Mouse (Mus musculus) lung, embryonic 14.5 days (tissue): ENCODE data around the gene Ip6k3. TPM values are rescaled to one million over a fixed set of nuclear protein-coding genes. Genes with fewer than 3 reads are reported as not detected.

Source experiments
- ATAC-seq: fragments of 200-750 bp; cut with Nextera tagmentation; 2 replicates; pipeline ENCODE4 v1.8.0; 2017; ENCODE audit warnings: mild to moderate bottlenecking, moderate TSS enrichment, moderate library complexity; ENCODE audit not compliant: insufficient read depth
- DNase-seq: peaks from one replicate; pipeline ENCODE4 v3.0.0-alpha.2; 2015
- H3K27ac ChIP-seq: fragments of 300-500 bp; sonication (generic); 2 replicates; pipeline ENCODE4 v1.5.1; 2014; ENCODE audit warnings: low read depth, mild to moderate bottlenecking, moderate library complexity
- H3K27me3 ChIP-seq: fragments of 300-500 bp; sonication (generic); 2 replicates; pipeline ENCODE4 v1.6.1; 2014; ENCODE audit warnings: low read length, control low read depth; ENCODE audit not compliant: insufficient read depth
- H3K36me3 ChIP-seq: fragments of 300-500 bp; sonication (generic); 2 replicates; pipeline ENCODE4 v1.6.1; 2014; ENCODE audit warnings: control low read depth; ENCODE audit not compliant: insufficient read depth
- H3K4me1 ChIP-seq: fragments of 300-500 bp; sonication (generic); 2 replicates; pipeline ENCODE4 v1.6.1; 2014; ENCODE audit warnings: antibody characterized with exemption, control low read depth; ENCODE audit not compliant: insufficient read depth
- H3K4me2 ChIP-seq: fragments of 300-500 bp; sonication (generic); 2 replicates; pipeline ENCODE4 v1.6.1; 2014; ENCODE audit warnings: mild to moderate bottlenecking
- H3K4me3 ChIP-seq: fragments of 300-500 bp; sonication (generic); 2 replicates; pipeline ENCODE4 v1.5.1; 2014; ENCODE audit warnings: low read depth, low read length
- H3K9ac ChIP-seq: fragments of 300-500 bp; sonication (generic); 2 replicates; pipeline ENCODE4 v1.6.1; 2014
- H3K9me3 ChIP-seq: fragments of 300-500 bp; sonication (generic); 2 replicates; pipeline ENCODE4 v1.6.1; 2016; ENCODE audit warnings: low read depth, low read length, control low read depth
- CTCF ChIP-seq: IDR thresholded peaks from 2 replicates; pipeline ENCODE4 v1.5.1; 2016; ENCODE audit warnings: antibody characterized with exemption, low read depth
- WGBS: fragments of 180-500 bp; shearing (Covaris S2); extraction: QIAGEN DNeasy Blood & Tissue Kit; methylation state at CpG from one replicate; pipeline ENCODE4 v1.1.7; 2014; 5-methylcytosine and 5-hydroxymethylcytosine counted together
- polyA plus RNA-seq: library from polyadenylated mRNA; unstranded; fragments of >200 nt; fragmentation: Nextera tagmentation; extraction: Ambion mirVana; gene quantifications from 2 replicates; pipeline ENCODE4 v1.2.1, GENCODE M21; 2014

Ip6k3 gene
- polyA plus RNA-seq, 1 experiment from 2014 or later = not detected

GRCm38 (mm10) chr17:27119540-27119895 is 48.1 kb downstream of the Ip6k3 start:
- 73% methylated on average over 4 of the region's 4 CpGs for WGBS
- TF ChIP-seq CTCF = no peak
- ATAC-seq (no peak), DNase-seq (no peak)
- Histone ChIP-seq H3K4me3 (no peak overlapping the region), H3K27ac (no peak overlapping the region), H3K27me3 (no peaks in the 10 kb centered on the region), H3K4me2 (no peak overlapping the region), H3K36me3 (peaks cover 31% of the 10 kb centered on the region), H3K9me3 (no peaks in the 10 kb centered on the region), H3K4me1 (no peaks in the 10 kb centered on the region), H3K9ac (no peak overlapping the region)

DNA sequence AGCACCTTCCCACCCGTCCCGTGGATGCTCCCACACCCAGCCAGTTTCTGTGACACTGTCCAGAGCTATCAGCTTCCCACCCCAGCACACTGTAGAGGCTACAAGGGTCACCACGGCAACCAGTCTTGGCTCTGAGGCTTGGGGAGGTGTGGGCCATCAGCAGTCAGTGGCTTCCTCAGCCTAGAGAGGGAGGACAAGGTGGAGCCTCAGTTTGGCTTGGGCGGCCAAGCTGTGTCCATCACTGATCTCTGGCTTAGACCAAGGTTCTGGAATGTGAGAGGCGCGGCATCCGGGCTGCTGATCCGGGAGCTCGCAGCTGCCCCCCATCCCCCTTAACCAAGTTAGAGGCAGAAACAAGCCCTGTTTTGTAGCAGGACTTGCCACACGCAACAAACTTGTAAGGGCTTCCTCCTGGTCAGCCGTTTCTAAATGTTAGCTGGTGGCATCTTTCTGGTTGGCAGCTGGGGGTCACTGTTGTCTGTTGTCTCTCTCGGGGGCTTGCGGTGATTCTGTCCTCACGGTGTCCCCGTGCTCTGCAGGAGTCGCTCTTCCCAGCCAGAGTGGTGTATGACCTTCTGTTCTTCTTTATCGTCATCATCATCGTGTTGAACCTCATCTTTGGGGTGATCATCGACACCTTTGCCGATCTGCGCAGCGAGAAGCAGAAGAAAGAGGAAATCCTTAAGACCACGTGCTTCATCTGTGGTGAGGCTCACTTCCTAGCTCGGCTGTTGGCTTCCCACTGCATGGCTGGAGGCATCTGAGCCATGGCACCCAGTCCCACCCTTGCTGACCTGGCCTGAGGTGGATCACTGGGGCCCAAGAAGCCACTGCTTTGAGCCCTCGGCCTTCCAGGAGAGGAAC is 48.7 kb downstream of the Ip6k3 start:
- no peak for TF ChIP-seq CTCF
- no peak overlapping the region for H3K4me3 ChIP-seq
- no peaks in the 10 kb centered on the region for H3K4me1 ChIP-seq
- H3K4me2 ChIP-seq = no peak overlapping the region
- DNase-seq (no peak), ATAC-seq (no peak)
- H3K9ac ChIP-seq = no peak overlapping the region
- peaks cover 26% of the 10 kb centered on the region for H3K36me3 ChIP-seq
- no peaks in the 10 kb centered on the region for H3K27me3 ChIP-seq
- no peaks in the 10 kb centered on the region for H3K9me3 ChIP-seq
- no peak overlapping the region for H3K27ac ChIP-seq
- WGBS = 75% methylated on average over 25 of the region's 25 CpGs

- ATAC-seq (no peak), DNase-seq (peak; percentile 41)
- Histone ChIP-seq H3K27ac (no peak overlapping the region), H3K9me3 (no peaks in the 10 kb centered on the region), H3K4me3 (no peak overlapping the region), H3K36me3 (peaks cover 5% of the 10 kb centered on the region), H3K4me1 (no peaks in the 10 kb centered on the region), H3K27me3 (no peaks in the 10 kb centered on the region), H3K4me2 (no peak overlapping the region), H3K9ac (no peak overlapping the region)
- no peak for TF ChIP-seq CTCF
- WGBS = 68% methylated on average over 7 of the region's 7 CpGs
These were observed 57.5 kb downstream of the Ip6k3 start for GRCm38 (mm10) chr17:27110072-27110471.

- H3K27me3 ChIP-seq = no peaks in the 10 kb centered on the region
- whole genome bisulfite sequencing = 72% methylated on average over 6 of the region's 6 CpGs
- H3K4me3 ChIP-seq = no peak overlapping the region
- no peaks in the 10 kb centered on the region for H3K36me3 ChIP-seq
- DNase-seq (no peak), ATAC-seq (no peak)
- H3K9ac ChIP-seq = no peak overlapping the region
- TF ChIP-seq CTCF = no peak
- no peak overlapping the region for H3K27ac ChIP-seq
- H3K9me3 ChIP-seq = no peaks in the 10 kb centered on the region
- H3K4me1 ChIP-seq = no peaks in the 10 kb centered on the region
- H3K4me2 ChIP-seq = no peak overlapping the region
These were observed 59.7 kb downstream of the Ip6k3 start for GRCm38 (mm10) chr17:27107936-27108335.

- Histone ChIP-seq H3K4me2 (no peak overlapping the region), H3K27me3 (no peaks in the 10 kb centered on the region), H3K36me3 (no peaks in the 10 kb centered on the region), H3K27ac (no peak overlapping the region), H3K9ac (no peak overlapping the region), H3K9me3 (no peaks in the 10 kb centered on the region), H3K4me3 (no peak overlapping the region), H3K4me1 (no peaks in the 10 kb centered on the region)
- 82% methylated on average over 9 of the region's 9 CpGs for WGBS
- peak; percentile 54 for TF ChIP-seq CTCF
- ATAC-seq (no peak), DNase-seq (peak; percentile 67)
These were observed 60.9 kb downstream of the Ip6k3 start for GRCm38 (mm10) chr17:27106745-27107144.

DNA sequence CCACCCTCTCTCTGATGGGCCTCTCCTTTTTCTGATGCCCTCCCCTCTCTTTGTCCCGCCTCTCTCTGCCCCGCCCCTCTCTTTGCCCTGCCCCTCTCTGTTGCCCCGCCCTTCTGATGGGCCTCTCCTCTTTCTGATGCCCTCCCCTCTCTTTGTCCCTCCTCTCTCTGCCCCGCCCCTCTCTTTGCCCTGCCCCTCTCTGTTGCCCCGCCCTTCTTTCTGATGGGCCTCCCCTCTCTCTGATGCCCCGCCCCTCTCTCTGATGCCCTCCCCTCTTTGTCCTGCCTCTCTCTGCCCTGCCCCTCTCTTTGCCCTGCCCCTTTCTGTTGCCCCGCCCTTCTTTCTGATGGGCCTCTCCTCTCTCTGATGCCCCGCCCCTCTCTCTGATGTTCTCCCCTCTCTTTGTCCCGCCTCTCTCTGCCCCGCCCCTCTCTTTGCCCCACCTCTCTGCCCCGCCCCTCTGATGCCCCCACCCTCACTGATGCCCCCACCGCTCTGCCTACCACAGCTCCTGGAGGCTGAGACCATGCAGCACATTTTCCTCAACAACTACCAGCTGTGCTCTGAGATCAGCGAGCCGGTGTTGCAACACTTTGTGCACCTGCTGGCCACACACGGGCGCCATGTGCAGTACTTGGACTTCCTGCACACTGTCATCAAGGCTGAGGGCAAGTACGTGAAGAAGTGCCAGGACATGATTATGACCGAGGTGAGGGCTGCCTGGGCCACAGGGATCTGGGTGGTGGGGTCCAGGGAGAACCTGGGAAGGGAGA is 61.7 kb downstream of the Ip6k3 start:
- Histone ChIP-seq H3K9ac (no peak overlapping the region), H3K27me3 (no peaks in the 10 kb centered on the region), H3K9me3 (no peaks in the 10 kb centered on the region), H3K4me1 (no peaks in the 10 kb centered on the region), H3K27ac (no peak overlapping the region), H3K4me2 (no peak overlapping the region), H3K4me3 (no peak overlapping the region), H3K36me3 (no peaks in the 10 kb centered on the region)
- 70% methylated on average over 15 of the region's 18 CpGs for WGBS
- ATAC-seq = no peak
- DNase-seq = no peak
- no peak for TF ChIP-seq CTCF

DNA sequence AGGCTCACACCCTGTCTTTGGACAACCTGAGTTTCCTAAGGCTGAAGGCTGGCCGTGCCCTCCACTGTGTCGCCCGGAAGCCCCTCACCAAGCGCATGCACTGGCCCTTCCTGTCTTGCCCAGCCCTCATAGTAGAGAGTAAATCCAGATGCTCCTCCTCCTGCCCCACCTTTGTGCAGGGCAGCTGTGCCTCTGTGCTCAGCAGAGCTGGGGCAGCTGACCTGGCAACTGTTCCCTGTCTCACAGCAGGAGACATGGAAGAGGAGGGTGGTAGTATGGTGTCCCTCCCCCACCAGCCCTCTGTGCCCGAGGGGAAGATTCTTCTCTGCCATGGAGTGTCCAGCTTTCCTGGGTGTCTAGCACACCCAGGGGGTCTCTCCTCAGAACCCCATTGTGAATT is 65.9 kb downstream of the Ip6k3 start:
- TF ChIP-seq CTCF = no peak
- Histone ChIP-seq H3K27me3 (no peaks in the 10 kb centered on the region), H3K4me2 (no peak overlapping the region), H3K9me3 (no peaks in the 10 kb centered on the region), H3K9ac (no peak overlapping the region), H3K27ac (no peak overlapping the region), H3K4me3 (no peak overlapping the region), H3K4me1 (no peaks in the 10 kb centered on the region), H3K36me3 (no peaks in the 10 kb centered on the region)
- ATAC-seq = no peak
- no peak for DNase-seq
- WGBS = 65% methylated on average over 5 of the region's 5 CpGs
